Mouse (Mus musculus): ENCODE measurements around the gene 0610037L13Rik. TPM values are rescaled to one million over a fixed set of nuclear protein-coding genes. Genes with fewer than 3 reads are reported as not detected.

The 0610037L13Rik gene
- polyA plus RNA-seq, 1 experiment, result 141 TPM

DNA sequence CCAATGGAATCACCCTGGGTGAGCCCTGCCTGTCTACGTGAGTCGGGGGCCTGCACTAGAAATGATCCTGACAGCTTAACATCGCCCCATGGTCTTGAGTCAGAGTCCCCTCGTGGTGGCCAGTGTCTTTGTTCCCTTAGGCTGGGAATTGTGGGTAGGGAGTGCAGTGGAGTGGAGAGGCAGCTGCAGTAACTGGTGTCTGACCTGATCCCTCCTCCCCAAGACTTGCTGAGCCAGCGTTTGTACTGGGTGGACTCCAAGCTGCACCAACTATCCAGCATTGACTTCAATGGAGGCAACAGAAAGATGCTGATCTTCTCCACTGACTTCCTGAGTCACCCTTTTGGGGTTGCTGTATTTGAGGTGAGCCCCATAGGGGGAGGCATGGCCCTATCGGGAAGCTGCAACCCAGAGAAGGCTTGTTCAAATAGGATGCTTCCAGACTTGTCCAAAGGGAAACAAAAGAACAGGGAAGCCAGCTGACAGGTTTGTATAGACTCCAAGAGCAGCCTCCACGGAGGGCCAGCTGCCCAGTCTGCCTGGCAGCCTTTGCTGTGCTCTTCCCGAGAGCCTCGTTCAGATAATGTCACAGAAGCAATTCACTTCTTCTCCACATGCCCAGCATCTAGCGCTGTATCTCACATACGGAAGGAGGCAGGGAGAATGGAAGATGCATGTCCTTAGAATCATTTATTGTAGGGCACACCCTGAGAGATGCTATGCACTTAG lies 32.5 kb upstream of the 0610037L13Rik start:
- Histone ChIP-seq H3K4me1 (ENCODE audit: control insufficient read depth, insufficient read depth, low read length) (no peaks in the 10 kb centered on the region; the same call in 1 of the 2 replicates), H3K27ac (ENCODE audit: insufficient read depth, low read length) (no peak overlapping the region), H3K4me3 (ENCODE audit: insufficient read depth, low read length) (no peak overlapping the region)
- TF ChIP-seq POLR2A (IDR thresholded peaks at IDR 0.05; ENCODE audit: extremely low read depth, insufficient read depth, low read length) (no peak), CTCF (IDR thresholded peaks at IDR 0.05; ENCODE audit: extremely low read depth, insufficient read depth, low read length) (peak; percentile 35)

GRCm38 (mm10) chr4:107858995-107859394 lies 30.6 kb upstream of the 0610037L13Rik start:
- TF ChIP-seq POLR2A (IDR thresholded peaks at IDR 0.05; ENCODE audit: extremely low read depth, insufficient read depth, low read length) (no peak), CTCF (IDR thresholded peaks at IDR 0.05; ENCODE audit: extremely low read depth, insufficient read depth, low read length) (no peak)
- Histone ChIP-seq H3K27ac (ENCODE audit: insufficient read depth, low read length) (no peak overlapping the region), H3K4me3 (ENCODE audit: insufficient read depth, low read length) (no peak overlapping the region), H3K4me1 (ENCODE audit: control insufficient read depth, insufficient read depth, low read length) (no peaks in the 10 kb centered on the region; the same call in 1 of the 2 replicates)

GRCm38 (mm10) chr4:107864866-107865265 lies 24.7 kb upstream of the 0610037L13Rik start:
- no peak overlapping the region for H3K4me3 ChIP-seq (ENCODE audit: insufficient read depth, low read length)
- TF ChIP-seq CTCF (IDR thresholded peaks at IDR 0.05; ENCODE audit: extremely low read depth, insufficient read depth, low read length), result no peak
- no peak for TF ChIP-seq POLR2A (IDR thresholded peaks at IDR 0.05; ENCODE audit: extremely low read depth, insufficient read depth, low read length)
- H3K27ac ChIP-seq (ENCODE audit: insufficient read depth, low read length), result no peak overlapping the region
- H3K4me1 ChIP-seq (ENCODE audit: control insufficient read depth, insufficient read depth, low read length), result peaks cover 2% of the 10 kb centered on the region

- Histone ChIP-seq H3K27ac (ENCODE audit: insufficient read depth, low read length) (0 out of 2 replicates have a peak within 1 kb of the TSS, but pooled peaks have one; percentile 5), H3K4me3 (ENCODE audit: insufficient read depth, low read length) (peak within 1 kb of the TSS; percentile 85), H3K4me1 (ENCODE audit: control insufficient read depth, insufficient read depth, low read length) (no peaks in the 10 kb centered on the region; the same call in 1 of the 2 replicates)
- TF ChIP-seq POLR2A (IDR thresholded peaks at IDR 0.05; ENCODE audit: extremely low read depth, insufficient read depth, low read length) (peak; percentile 96), CTCF (IDR thresholded peaks at IDR 0.05; ENCODE audit: extremely low read depth, insufficient read depth, low read length) (no peak)
Measured at GRCm38 (mm10) chr4:107879254-107880050, 10.2 kb upstream of the 0610037L13Rik start, which contains the start of gene Magoh. Magoh (plus strand) TSS chr4:107879755.

GRCm38 (mm10) chr4:107881631-107882030 lies 8.0 kb upstream of the 0610037L13Rik start:
- Histone ChIP-seq H3K4me3 (ENCODE audit: insufficient read depth, low read length) (no peak overlapping the region), H3K27ac (ENCODE audit: insufficient read depth, low read length) (no peak overlapping the region), H3K4me1 (ENCODE audit: control insufficient read depth, insufficient read depth, low read length) (no peaks in the 10 kb centered on the region; the same call in 1 of the 2 replicates)
- TF ChIP-seq POLR2A (IDR thresholded peaks at IDR 0.05; ENCODE audit: extremely low read depth, insufficient read depth, low read length) (no peak), CTCF (IDR thresholded peaks at IDR 0.05; ENCODE audit: extremely low read depth, insufficient read depth, low read length) (no peak)

DNA sequence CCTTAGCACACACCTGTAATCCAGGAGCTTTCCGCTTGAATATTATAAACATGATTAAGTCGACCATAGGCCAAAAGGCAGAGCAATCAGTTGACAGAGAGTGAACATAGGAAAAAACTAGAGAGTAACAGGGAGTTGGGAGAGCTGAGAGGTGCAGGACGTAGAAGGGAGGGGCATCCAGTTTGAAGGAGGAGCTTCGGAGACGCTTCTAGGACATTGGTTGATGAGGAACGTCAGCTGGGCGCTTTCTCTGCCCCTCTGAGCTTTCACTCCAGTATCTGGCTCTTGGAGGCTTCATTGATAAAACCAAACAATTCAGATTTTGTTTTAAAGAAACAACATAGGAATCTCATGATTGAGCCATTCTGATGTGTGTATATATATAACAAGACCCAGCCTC lies 3.2 kb upstream of the 0610037L13Rik start:
- no peaks in the 10 kb centered on the region for H3K4me1 ChIP-seq (ENCODE audit: control insufficient read depth, insufficient read depth, low read length)
- no peak overlapping the region for H3K4me3 ChIP-seq (ENCODE audit: insufficient read depth, low read length)
- TF ChIP-seq POLR2A (IDR thresholded peaks at IDR 0.05; ENCODE audit: extremely low read depth, insufficient read depth, low read length) (no peak), CTCF (IDR thresholded peaks at IDR 0.05; ENCODE audit: extremely low read depth, insufficient read depth, low read length) (no peak)
- H3K27ac ChIP-seq (ENCODE audit: insufficient read depth, low read length), result no peak overlapping the region

- H3K4me3 ChIP-seq (ENCODE audit: insufficient read depth, low read length), result peak overlapping the region; percentile 86
- TF ChIP-seq CTCF (IDR thresholded peaks at IDR 0.05; ENCODE audit: extremely low read depth, insufficient read depth, low read length) (no peak), POLR2A (IDR thresholded peaks at IDR 0.05; ENCODE audit: extremely low read depth, insufficient read depth, low read length) (no peak)
- H3K4me1 ChIP-seq (ENCODE audit: control insufficient read depth, insufficient read depth, low read length), result no peaks in the 10 kb centered on the region
- peak overlapping the region; percentile 78 for H3K27ac ChIP-seq (ENCODE audit: insufficient read depth, low read length)
Measured at GRCm38 (mm10) chr4:107889385-107889730, 255 bp upstream of the 0610037L13Rik start.

- Histone ChIP-seq H3K27ac (ENCODE audit: insufficient read depth, low read length) (no peak overlapping the region), H3K4me3 (ENCODE audit: insufficient read depth, low read length) (no peak overlapping the region), H3K4me1 (ENCODE audit: control insufficient read depth, insufficient read depth, low read length) (no peaks in the 10 kb centered on the region)
- TF ChIP-seq POLR2A (IDR thresholded peaks at IDR 0.05; ENCODE audit: extremely low read depth, insufficient read depth, low read length) (no peak), CTCF (IDR thresholded peaks at IDR 0.05; ENCODE audit: extremely low read depth, insufficient read depth, low read length) (peak; percentile 31)
Measured at GRCm38 (mm10) chr4:107892663-107893062, 3.0 kb downstream of the 0610037L13Rik start.

- H3K4me3 ChIP-seq (ENCODE audit: insufficient read depth, low read length), result no peak overlapping the region
- TF ChIP-seq POLR2A (IDR thresholded peaks at IDR 0.05; ENCODE audit: extremely low read depth, insufficient read depth, low read length) (no peak), CTCF (IDR thresholded peaks at IDR 0.05; ENCODE audit: extremely low read depth, insufficient read depth, low read length) (no peak)
- H3K27ac ChIP-seq (ENCODE audit: insufficient read depth, low read length), result no peak overlapping the region
- H3K4me1 ChIP-seq (ENCODE audit: control insufficient read depth, insufficient read depth, low read length), result no peaks in the 10 kb centered on the region
Measured at GRCm38 (mm10) chr4:107899211-107899927, 9.8 kb downstream of the 0610037L13Rik start.

All from cortical plate, adult 2 months (tissue).